Mouse (Mus musculus): ENCODE results near the gene Atg4d. TPM values are rescaled to one million over a fixed set of nuclear protein-coding genes. Genes with fewer than 3 reads are reported as not detected.
"Not testable (repeated sequence)": the region's sequence is repeated elsewhere in the genome, so short reads cannot be mapped to it uniquely, and the experiment has no call there.

Atg4d gene
- total RNA-seq, 4 experiments from 2014 or later = 38.7 to 47.3 (median 40.8) TPM

GRCm38 (mm10) chr9:21274336-21274735 is 9.2 kb downstream of the Atg4d start:
- no peak for DNase-seq

- DNase-seq = no peak
Measured at GRCm38 (mm10) chr9:21275013-21275710, 10.1 kb downstream of the Atg4d start.

- no peak for DNase-seq
Measured at GRCm38 (mm10) chr9:21275727-21276126, 10.6 kb downstream of the Atg4d start.

GRCm38 (mm10) chr9:21276307-21276706 is 11.2 kb downstream of the Atg4d start:
- DNase-seq = no peak

GRCm38 (mm10) chr9:21277776-21278175 is 12.7 kb downstream of the Atg4d start:
- no peak for DNase-seq

DNA sequence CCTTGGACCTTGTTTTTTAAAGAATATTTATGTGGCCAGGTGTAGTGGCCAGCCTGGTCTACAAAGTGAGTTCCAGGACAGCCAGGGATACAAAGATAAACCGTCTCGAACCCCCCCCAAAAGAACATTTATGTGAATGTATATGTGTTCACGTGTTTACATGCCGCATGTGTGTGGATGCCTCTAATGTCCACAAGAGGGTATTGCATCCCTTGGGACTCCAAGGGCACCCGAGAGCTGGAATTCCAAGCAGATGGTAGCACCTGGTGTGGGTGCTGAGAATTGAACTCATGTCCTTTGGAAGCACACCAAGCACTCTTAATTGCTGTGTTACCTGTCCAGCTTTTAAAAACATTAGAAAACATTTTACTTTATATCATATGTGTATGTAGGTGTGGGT is 18.5 kb downstream of the Atg4d start:
- DNase-seq = no peak

GRCm38 (mm10) chr9:21283994-21284393 is 18.9 kb downstream of the Atg4d start:
- no peak for DNase-seq

DNA sequence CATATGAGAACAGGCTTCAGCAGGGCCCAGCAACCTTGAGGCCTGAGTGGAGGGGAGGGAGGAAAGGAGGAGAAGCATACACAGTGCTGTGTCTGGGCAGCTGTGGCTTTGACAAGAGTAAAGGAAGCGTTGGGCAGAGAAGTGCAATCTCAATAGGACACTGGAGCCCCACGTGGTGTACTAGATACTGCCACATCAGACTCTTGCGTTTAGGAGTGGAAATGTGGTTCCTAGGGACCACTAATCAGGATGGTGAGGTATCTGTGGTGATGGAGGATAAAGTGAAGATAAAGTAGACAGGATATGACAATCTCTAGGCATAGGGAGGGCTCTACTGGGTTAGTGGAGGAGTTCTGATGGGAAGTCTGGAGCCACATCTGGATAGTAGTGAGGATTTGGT is 21.7 kb downstream of the Atg4d start:
- no peak for DNase-seq

- DNase-seq = peak; percentile 98
Measured at GRCm38 (mm10) chr9:21287571-21288402, 22.7 kb downstream of the Atg4d start, which contains the start of gene Kri1. Gene Kri1, minus strand, starts transcription at chr9:21287969.

DNA sequence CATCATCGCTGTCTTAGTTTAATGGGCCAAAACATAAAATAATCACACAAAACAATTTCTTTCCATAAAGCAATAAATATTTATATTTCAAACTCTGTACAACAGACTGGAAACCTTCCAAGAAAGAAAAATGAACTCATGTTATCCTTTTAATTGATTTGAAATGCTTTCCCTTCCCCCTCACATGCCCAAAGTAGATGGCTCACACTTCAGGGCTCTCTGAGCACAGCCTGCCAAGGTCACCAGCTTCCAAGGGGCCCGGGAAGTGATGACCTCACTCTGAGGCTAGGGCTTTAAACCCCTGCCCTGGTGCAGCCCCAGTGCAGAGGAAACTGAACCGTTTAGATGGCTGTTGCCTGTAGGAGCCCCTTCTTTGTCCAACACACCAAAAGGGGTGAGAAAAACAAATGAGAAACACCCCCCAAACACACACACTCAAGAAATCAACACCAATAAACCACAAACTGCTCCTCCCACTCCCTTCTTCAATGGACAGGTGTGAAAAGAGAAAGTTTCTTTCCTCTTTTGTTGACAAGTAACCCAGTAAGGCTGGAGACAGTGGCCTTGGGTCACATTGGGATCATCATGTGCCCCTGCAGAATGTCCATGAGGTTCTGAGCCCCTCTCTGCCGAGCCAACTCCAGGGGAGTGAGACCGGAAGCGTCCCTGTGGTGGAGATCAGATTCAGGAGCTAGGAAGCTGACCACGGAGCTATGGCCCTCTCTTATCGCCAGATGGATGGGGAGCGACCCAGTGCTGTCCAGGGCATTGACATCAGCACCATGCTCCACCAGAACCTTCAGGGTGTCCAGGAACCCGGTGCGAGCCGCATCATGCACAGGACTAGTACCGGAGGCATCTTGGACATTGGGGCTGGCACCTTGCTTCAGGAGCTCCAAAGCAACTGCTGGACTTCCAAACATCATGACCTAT is 23.6 kb downstream of the Atg4d start:
- DNase-seq = no peak

GRCm38 (mm10) chr9:21289337-21289671 is 24.2 kb downstream of the Atg4d start:
- no peak for DNase-seq

GRCm38 (mm10) chr9:21290589-21290988 is 25.5 kb downstream of the Atg4d start:
- no peak for DNase-seq

GRCm38 (mm10) chr9:21291022-21291787 is 26.1 kb downstream of the Atg4d start, which contains the start of gene Cdkn2d:
Gene Cdkn2d, minus strand, starts transcription at chr9:21291407.
- DNase-seq = peak; percentile 100

GRCm38 (mm10) chr9:21291868-21292267 is 26.8 kb downstream of the Atg4d start:
- not testable (repeated sequence) for DNase-seq

DNA sequence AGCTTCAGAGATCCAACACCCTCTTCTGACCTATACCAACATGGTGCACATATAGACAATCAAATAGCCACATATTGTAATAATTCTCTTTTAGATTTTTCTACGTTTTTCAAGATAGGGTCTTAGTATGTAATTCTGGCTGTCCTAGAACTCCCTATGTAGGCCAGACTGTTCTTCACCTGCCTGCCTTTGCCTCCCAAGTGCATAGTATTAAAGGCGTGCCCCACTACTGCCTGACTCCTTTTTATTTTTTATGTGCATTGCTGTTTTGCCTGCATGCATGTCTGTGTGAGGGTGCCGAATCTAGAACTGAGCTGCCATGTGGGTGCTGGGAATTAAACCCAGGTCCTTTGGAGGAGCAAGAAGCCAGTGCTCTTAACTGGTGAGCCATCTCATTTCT is 27.2 kb downstream of the Atg4d start:
- no peak for DNase-seq

- no peak for DNase-seq
Measured at GRCm38 (mm10) chr9:21299014-21299413, 33.9 kb downstream of the Atg4d start.

DNA sequence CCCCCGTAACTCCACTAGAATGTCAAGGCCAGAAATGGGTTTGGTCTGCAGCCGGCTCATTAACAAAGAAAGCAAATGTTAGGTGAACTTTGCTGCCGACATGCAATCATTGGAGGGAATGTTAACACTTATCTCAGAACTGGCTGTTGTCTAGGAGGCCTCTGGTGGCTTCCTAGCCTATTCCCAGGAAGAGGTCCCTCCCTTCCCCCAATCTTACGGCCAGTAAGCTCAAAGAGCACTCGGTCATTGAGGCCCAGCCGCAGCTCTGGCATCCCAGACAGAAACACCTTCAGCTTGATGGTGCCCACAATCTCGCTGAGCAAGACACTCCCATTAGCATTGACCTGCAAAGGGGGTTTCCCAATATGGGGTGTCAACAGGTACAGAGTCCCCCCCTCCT is 40.0 kb downstream of the Atg4d start:
- no peak for DNase-seq

GRCm38 (mm10) chr9:21309150-21309741 is 44.2 kb downstream of the Atg4d start:
- DNase-seq = no peak

GRCm38 (mm10) chr9:21311695-21312094 is 46.6 kb downstream of the Atg4d start:
- DNase-seq = no peak

DNA sequence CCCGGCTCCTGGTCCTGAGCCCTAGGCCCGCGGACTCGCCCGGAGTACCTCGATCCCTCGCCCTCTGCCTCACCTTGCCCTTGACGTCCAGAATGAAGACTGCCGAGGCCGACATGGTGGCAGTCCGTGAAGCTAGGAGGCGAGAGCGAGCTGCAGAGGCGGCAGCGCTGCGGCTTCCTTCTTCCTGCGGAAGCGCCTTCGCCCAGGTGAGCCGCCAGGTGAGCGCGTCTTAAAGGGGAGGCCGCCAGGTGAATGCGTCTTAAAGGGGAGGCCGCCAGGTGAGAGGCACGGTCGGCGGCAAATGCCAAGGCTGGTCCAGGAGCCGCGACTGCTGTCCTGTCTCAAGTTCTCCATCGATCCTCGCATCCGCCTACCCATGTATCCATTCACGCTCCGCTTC is 47.0 kb downstream of the Atg4d start, which contains the start of gene Ap1m2:
Gene Ap1m2, minus strand, starts transcription at position 204 of the 400 bp plus-strand sequence.
- no peak for DNase-seq

- peak; percentile 73 for DNase-seq
Measured at GRCm38 (mm10) chr9:21313394-21313793, 48.3 kb downstream of the Atg4d start.

Data from adrenal gland, adult 8-10 months (tissue).